ENCODE assay signal across 1 mouse cellular context in the genomic region with DNA sequence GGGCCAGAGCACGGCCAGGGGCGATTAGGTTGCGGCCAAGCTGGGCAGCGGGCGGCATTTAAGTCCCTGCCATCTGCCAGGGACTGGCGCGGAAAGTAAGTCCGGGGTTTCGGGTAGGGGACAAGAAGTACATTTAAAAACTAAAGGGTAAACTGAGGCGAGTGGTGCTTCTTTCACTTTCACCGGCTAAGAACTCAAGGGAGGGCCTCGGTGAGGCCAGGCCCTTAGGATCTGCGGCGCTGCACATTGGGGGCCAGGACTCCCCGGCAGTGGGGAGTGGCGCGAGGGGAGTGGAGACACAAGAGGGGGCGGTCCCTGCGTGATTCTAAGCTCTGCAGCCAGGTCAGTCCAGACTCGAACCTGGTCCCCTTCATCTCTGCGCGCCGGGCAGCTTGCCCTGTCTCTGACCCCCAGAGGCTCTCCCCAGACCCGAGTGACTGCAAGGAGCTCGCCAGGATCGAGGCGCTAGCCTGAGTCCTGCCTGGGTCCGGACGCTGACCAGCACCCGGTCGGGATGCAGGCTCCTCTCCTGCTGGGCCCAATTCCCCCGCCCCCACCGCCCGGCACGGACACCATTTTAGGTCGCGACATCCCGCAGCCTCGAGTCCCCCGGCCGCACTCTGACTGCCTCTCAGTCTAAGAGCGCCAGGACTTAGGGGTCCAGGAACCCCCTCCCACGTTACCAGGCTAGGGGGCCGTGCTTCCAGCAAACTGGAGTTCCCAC.
TF ChIP-seq lines count a peak whose summit lies in the region.

No protein-coding gene starts in this region.

TF ChIP-seq in MEL, 35 proteins besides CTCF, POLR2A, EP300 and RAD21:
- TF ChIP-seq CHD1 (IDR thresholded peaks at IDR 0.05; ENCODE audit: low read depth, low read length) (no peak), MXI1 (IDR thresholded peaks at IDR 0.05; ENCODE audit: low read depth, low read length) (peak; percentile 77), POLR2AphosphoS5 (IDR thresholded peaks at IDR 0.05; ENCODE audit: borderline replicate concordance, low read depth, low read length) (no peak), KAT2A (conservative IDR thresholded peaks at IDR 0.05; ENCODE audit: low read depth, low read length) (no peak), ETS1 (IDR thresholded peaks at IDR 0.05; ENCODE audit: low read depth, low read length) (0 out of 2 replicates have a peak, but pooled peaks have one; percentile 5), SMC3 (IDR thresholded peaks at IDR 0.05; ENCODE audit: low read depth, low read length) (no peak), NELFE (IDR thresholded peaks at IDR 0.05; ENCODE audit: low read depth, low read length) (peak; percentile 64; the same call in 1 of the 2 replicates), ZNF384 (IDR thresholded peaks at IDR 0.05; ENCODE audit: low read depth, low read length) (no peak), ELF1 (IDR thresholded peaks at IDR 0.05; ENCODE audit: low read depth, low read length) (0 out of 2 replicates have a peak, but pooled peaks have one; percentile 27), JUND (IDR thresholded peaks at IDR 0.05; ENCODE audit: low read depth, low read length) (no peak), SIN3A (IDR thresholded peaks at IDR 0.05; ENCODE audit: low read length) (peak; percentile 80), ZKSCAN1 (IDR thresholded peaks at IDR 0.05; ENCODE audit: low read depth, low read length) (no peak), ZMIZ1 (IDR thresholded peaks at IDR 0.05; ENCODE audit: low read depth, low read length) (peak; percentile 62; the same call in 1 of the 2 replicates)
TF ChIP-seq in MEL: peak in this region for 6.
